Mouse (Mus musculus) lung, embryonic 15.5 days (tissue): ENCODE results near the gene Grid2. TPM values are rescaled to one million over a fixed set of nuclear protein-coding genes. Genes with fewer than 3 reads are reported as not detected.

Source experiments
- ATAC-seq: fragments of 200-750 bp; cut with Nextera tagmentation; 2 replicates; pipeline ENCODE4 v1.8.0; 2017; ENCODE audit warnings: moderate number of reproducible peaks, borderline replicate concordance; ENCODE audit not compliant: low FRiP score, low TSS enrichment; ENCODE audit errors: extremely low read depth
- H3K27ac ChIP-seq: fragments of 300-500 bp; sonication (generic); 2 replicates; pipeline ENCODE4 v1.5.1; 2015; ENCODE audit warnings: moderate library complexity, mild to moderate bottlenecking, inconsistent platforms
- H3K27me3 ChIP-seq: fragments of 300-500 bp; sonication (generic); 2 replicates; pipeline ENCODE4 v1.6.1; 2015; ENCODE audit warnings: inconsistent platforms
- H3K36me3 ChIP-seq: fragments of 300-500 bp; sonication (generic); 2 replicates; pipeline ENCODE4 v1.6.1; 2015; ENCODE audit warnings: inconsistent platforms
- H3K4me1 ChIP-seq: fragments of 300-500 bp; sonication (generic); 2 replicates; pipeline ENCODE4 v1.6.1; 2015; ENCODE audit warnings: inconsistent platforms
- H3K4me2 ChIP-seq: fragments of 300-500 bp; sonication (generic); 2 replicates; pipeline ENCODE4 v1.6.1; 2015; ENCODE audit warnings: inconsistent platforms, mild to moderate bottlenecking, moderate library complexity
- H3K4me3 ChIP-seq: fragments of 300-500 bp; sonication (generic); 2 replicates; pipeline ENCODE4 v1.5.1; 2015; ENCODE audit warnings: mild to moderate bottlenecking, inconsistent platforms
- H3K9ac ChIP-seq: fragments of 300-500 bp; sonication (generic); 2 replicates; pipeline ENCODE4 v1.6.1; 2015; ENCODE audit warnings: inconsistent platforms
- H3K9me3 ChIP-seq: fragments of 300-500 bp; sonication (generic); 2 replicates; pipeline ENCODE4 v1.6.1; 2016; ENCODE audit warnings: inconsistent platforms
- WGBS: fragments of 180-500 bp; shearing (Covaris S2); methylation state at CpG from one replicate; pipeline ENCODE4 v1.1.7; 2015; 5-methylcytosine and 5-hydroxymethylcytosine counted together
- polyA plus RNA-seq: library from polyadenylated mRNA; unstranded; fragments of >200 nt; fragmentation: Nextera tagmentation; extraction: Ambion mirVana; gene quantifications from 2 replicates; pipeline ENCODE4 v1.2.1, GENCODE M21; 2015

Gene Grid2
- polyA plus RNA-seq, 1 experiment from 2014 or later = 1.1 TPM

DNA sequence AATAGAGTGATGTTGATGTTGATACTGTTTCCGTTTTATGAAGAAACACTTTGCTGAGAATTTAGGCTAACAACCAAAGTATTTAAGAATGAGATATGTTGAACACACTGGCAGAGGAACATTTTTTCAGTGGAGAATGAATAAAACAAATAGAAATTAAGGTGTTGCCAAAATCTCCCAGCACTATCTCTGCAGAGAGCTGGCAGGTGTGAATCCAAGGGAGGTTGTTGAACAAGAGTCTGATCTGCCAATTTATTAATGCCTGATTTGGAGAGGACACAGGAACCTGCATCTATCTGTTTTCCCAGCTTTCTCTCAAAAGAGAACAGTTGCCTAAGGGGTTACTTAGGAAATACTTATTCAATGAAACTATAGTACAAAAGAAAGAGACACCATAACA lies 822.2 kb downstream of the Grid2 start:
- Histone ChIP-seq H3K4me2 (no peak overlapping the region), H3K27me3 (no peaks in the 10 kb centered on the region), H3K36me3 (no peaks in the 10 kb centered on the region), H3K4me1 (no peaks in the 10 kb centered on the region), H3K9me3 (no peaks in the 10 kb centered on the region), H3K4me3 (no peak overlapping the region), H3K9ac (no peak overlapping the region), H3K27ac (no peak overlapping the region)
- WGBS = 60% methylated on average over 1 of the region's 1 CpGs
- no peak for ATAC-seq

DNA sequence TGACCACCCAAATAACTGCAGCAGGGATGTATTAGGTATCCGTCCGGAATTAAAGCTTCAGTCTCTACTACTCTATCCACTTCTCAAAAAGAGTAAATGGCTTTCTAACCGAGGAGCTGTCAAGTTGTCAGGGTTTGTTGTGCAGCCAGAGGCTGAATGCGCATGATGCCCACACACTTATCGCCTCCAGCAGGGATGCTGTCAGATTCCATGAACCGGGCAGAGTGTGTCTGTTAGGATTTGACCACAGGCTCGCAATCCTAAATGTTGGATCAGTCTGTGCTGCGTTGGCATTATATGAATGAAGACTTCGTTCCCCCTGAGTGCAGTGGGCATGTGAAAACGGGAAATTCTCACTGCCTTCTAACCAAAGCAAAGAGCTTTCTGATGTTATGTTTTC lies 843.0 kb downstream of the Grid2 start:
- Histone ChIP-seq H3K9ac (no peak overlapping the region), H3K36me3 (no peaks in the 10 kb centered on the region), H3K27ac (no peak overlapping the region), H3K4me2 (no peak overlapping the region), H3K9me3 (no peaks in the 10 kb centered on the region), H3K27me3 (no peaks in the 10 kb centered on the region), H3K4me3 (no peak overlapping the region), H3K4me1 (no peaks in the 10 kb centered on the region)
- ATAC-seq = no peak
- 80% methylated on average over 10 of the region's 10 CpGs for WGBS

DNA sequence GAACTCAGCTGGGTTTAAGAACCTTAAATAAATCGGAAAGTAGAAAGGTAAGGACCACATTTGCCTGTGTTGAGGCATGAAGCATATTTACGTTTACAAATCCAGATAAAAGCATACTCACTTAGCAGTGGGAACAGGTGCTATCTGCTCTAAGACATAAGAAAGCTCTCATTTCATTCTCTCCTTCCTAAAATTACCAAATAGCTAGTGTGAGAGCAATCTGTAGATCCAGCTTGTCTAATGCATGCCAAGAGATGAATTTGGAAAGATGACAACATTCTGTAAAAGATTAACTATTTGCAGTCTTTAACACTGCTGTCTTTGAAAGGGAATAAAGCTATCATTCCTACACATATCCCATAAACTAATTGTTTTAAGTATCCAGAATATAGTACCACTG lies 858.9 kb downstream of the Grid2 start:
- H3K9ac ChIP-seq = no peak overlapping the region
- no peak overlapping the region for H3K4me3 ChIP-seq
- no peaks in the 10 kb centered on the region for H3K36me3 ChIP-seq
- no peaks in the 10 kb centered on the region for H3K27me3 ChIP-seq
- ATAC-seq = no peak
- H3K27ac ChIP-seq = no peak overlapping the region
- H3K9me3 ChIP-seq = no peaks in the 10 kb centered on the region
- 70% methylated on average over 2 of the region's 2 CpGs for WGBS
- no peaks in the 10 kb centered on the region for H3K4me1 ChIP-seq
- H3K4me2 ChIP-seq = no peak overlapping the region

DNA sequence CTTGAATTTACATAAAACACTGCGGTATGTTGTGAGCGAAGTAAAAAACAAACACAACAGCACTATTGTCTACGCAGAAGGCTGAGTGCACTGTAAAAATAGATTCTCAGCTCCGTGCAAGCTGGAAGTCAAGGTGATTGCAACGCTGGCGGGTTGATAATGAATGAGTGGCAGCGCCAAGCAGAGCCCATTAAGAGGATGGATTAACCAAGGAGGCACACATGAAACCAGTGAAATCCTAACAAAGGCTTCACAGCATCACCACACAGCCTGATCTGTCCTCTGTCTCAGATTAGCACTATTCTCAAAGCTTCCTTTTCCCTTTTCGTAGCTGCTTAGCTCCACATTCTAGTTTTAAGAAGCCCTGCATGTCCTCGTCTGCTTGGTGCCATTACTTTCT lies 880.6 kb downstream of the Grid2 start:
- H3K36me3 ChIP-seq = no peaks in the 10 kb centered on the region
- 79% methylated on average over 9 of the region's 9 CpGs for WGBS
- H3K4me2 ChIP-seq = no peak overlapping the region
- H3K27ac ChIP-seq = no peak overlapping the region
- H3K9ac ChIP-seq = no peak overlapping the region
- no peaks in the 10 kb centered on the region for H3K27me3 ChIP-seq
- ATAC-seq = no peak
- no peaks in the 10 kb centered on the region for H3K4me1 ChIP-seq
- no peaks in the 10 kb centered on the region for H3K9me3 ChIP-seq
- no peak overlapping the region for H3K4me3 ChIP-seq

DNA sequence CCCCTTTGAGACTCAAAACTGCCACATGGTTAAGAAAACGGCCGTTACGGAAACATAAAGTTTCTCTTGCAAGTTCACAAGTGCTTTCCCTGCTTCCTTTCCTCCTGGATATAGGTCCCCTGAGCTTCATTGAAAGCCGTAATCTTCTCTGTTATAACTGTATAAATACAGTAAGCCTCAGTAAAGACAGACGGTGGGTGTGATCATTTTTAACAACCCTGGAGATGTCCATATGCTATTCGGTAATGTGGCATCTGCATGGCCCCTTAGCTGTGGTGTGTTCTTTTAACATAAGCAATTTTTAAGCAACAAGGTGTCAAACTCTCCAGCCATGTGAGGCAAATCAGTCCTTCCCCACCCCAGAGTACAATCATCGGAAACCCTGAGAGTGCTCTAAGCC lies 892.9 kb downstream of the Grid2 start:
- no peak for ATAC-seq
- Histone ChIP-seq H3K9ac (no peak overlapping the region), H3K9me3 (no peaks in the 10 kb centered on the region), H3K36me3 (no peaks in the 10 kb centered on the region), H3K4me3 (no peak overlapping the region), H3K27me3 (no peaks in the 10 kb centered on the region), H3K4me2 (no peak overlapping the region), H3K27ac (no peak overlapping the region), H3K4me1 (no peaks in the 10 kb centered on the region)
- 79% methylated on average over 7 of the region's 7 CpGs for WGBS

DNA sequence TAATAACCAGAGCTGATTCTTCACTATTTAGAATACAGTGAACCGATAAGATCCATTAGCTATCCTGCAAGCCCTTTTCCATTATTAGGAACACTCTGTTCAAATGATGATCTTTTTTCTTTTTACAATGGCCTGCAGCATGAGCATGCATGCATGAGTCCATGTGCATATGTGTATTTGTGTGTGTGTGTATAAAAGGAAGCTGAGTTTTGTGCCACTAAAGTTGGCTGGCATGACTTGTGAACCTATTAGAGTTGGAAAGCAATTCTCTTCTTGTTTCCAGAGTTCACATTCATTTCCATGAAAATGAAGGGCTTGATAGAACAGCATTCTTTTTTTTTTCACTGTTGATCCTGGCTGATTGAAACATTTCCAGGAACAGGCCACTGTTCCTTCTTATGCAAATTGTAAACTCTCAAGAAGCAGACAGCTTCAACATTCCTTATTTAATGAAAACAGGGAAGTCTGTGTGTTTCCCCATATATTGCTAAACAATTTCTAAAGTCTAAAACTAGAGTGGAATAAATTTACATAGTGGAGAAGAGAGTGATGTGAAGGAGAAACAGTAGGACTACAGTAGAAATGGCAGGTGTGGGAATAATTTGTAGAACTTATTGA lies 919.4 kb downstream of the Grid2 start:
- Histone ChIP-seq H3K9ac (no peak overlapping the region), H3K4me1 (no peaks in the 10 kb centered on the region), H3K4me2 (no peak overlapping the region), H3K27me3 (no peaks in the 10 kb centered on the region), H3K4me3 (no peak overlapping the region), H3K9me3 (no peaks in the 10 kb centered on the region), H3K36me3 (no peaks in the 10 kb centered on the region), H3K27ac (no peak overlapping the region)
- no peak for ATAC-seq
- WGBS = 95% methylated on average over 1 of the region's 1 CpGs

DNA sequence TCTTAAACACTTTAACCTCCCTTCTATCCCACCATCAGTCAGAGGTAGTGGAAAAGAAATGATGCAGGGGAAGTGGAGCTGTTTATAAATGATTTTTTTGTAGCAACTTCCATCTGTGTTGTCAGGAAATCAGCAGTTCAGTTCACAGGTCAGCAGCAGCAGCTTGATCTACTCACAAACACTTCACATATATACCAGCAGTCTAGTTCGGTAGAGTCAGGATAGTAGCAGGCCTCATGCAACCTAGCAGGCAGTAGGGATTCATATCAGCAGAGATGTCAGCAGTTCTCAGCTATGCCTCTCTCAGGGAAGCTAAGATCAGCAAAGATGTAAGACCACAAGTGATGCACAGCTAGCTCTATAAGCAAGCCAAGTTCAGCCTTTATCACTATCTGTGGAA lies 938.0 kb downstream of the Grid2 start:
- no peak overlapping the region for H3K4me2 ChIP-seq
- no peaks in the 10 kb centered on the region for H3K9me3 ChIP-seq
- ATAC-seq = peak; percentile 55; the same call in 1 of the 2 replicates
- H3K27me3 ChIP-seq = no peaks in the 10 kb centered on the region
- no peak overlapping the region for H3K4me3 ChIP-seq
- no peak overlapping the region for H3K9ac ChIP-seq
- H3K27ac ChIP-seq = no peak overlapping the region
- H3K36me3 ChIP-seq = no peaks in the 10 kb centered on the region
- WGBS = 32% methylated on average over 1 of the region's 1 CpGs
- H3K4me1 ChIP-seq = no peaks in the 10 kb centered on the region

DNA sequence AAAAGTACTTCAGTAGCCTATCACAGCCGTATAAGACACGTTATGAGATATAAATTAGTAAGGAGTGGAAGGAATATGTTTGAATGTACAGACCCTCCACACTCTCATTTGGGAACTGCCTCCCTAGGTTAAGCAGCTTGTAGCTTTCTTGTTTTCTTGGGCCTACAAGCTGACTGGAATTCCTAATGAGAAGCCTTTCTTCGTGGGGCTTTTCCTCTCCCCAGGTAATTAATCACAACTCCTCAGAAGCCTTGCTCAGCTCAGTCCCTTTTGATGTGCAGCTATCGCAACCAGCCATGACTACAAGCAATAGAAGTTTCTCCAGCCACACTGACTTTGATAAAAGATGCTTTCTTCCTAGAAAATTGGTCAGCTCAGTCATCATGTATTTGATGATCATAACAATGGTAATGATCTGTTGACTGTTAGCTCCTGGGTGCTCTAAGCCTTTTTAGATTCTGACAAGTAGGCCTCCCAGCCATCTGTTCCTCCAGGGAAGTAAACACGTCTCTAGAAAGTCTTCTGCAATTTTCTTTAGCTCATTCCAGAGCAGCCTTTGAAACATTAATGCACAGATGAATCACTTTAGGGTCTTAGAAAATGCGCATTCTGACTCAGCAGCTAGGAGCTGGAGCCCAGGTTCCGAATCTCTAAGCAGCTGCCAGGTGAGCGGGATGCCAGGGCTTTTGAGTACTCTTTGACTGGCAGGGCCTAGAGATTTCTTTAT lies 946.9 kb downstream of the Grid2 start:
- no peak overlapping the region for H3K27ac ChIP-seq
- ATAC-seq = no peak
- 30% methylated on average over 8 of the region's 8 CpGs for WGBS
- H3K4me1 ChIP-seq = no peaks in the 10 kb centered on the region
- no peak overlapping the region for H3K4me3 ChIP-seq
- H3K36me3 ChIP-seq = no peaks in the 10 kb centered on the region
- no peaks in the 10 kb centered on the region for H3K27me3 ChIP-seq
- no peak overlapping the region for H3K9ac ChIP-seq
- no peaks in the 10 kb centered on the region for H3K9me3 ChIP-seq
- no peak overlapping the region for H3K4me2 ChIP-seq

DNA sequence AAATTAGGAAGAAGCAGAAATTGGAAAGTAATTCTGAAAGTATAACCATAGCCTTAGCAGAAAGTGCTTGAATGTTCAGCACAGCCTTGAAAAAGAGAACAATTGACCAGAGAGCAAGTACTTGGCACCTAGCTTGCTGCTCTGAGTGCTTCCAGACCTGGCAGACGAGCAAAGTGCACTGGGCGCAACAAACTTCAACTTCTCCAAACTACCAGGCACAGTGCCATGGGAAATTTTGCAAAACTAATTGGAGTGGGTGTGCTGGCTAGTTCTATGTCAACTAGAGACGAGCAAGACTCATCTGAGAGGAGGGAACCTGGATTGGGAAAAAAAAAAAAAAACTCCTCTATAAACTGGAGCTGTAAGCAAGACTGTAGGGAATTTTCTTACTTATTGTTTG lies 980.7 kb downstream of the Grid2 start:
- WGBS = 64% methylated on average over 3 of the region's 3 CpGs
- H3K4me1 ChIP-seq = no peaks in the 10 kb centered on the region

DNA sequence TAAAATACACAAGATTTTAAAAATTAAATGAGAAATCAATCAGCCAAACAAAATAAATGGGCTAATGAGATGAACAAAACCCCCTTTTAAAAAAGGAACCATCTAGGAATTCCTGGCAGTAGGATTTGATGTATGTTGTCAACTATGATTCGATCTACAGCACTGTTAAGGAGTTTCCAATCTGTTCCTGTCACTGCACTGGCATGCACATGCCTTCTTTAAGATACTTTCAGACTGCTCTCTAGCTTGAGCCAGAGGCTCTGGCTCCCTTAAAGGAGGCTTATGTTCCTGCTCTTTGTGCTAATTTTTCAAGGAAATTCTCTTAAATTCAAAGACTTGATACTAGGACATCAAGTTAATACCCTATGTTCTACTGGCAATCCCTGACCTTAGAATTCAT lies 984.9 kb downstream of the Grid2 start:
- H3K4me2 ChIP-seq = no peak overlapping the region
- H3K9ac ChIP-seq = no peak overlapping the region
- H3K36me3 ChIP-seq = no peaks in the 10 kb centered on the region
- no peak for ATAC-seq
- no peak overlapping the region for H3K27ac ChIP-seq
- 51% methylated on average over 1 of the region's 1 CpGs for WGBS
- H3K27me3 ChIP-seq = no peaks in the 10 kb centered on the region
- H3K4me1 ChIP-seq = no peaks in the 10 kb centered on the region
- no peak overlapping the region for H3K4me3 ChIP-seq
- no peaks in the 10 kb centered on the region for H3K9me3 ChIP-seq

More for the DNA sequence above, 980.7 kb downstream of the Grid2 start:
- no peak overlapping the region for H3K4me3 ChIP-seq
- H3K27ac ChIP-seq = no peak overlapping the region
- ATAC-seq = no peak
- no peaks in the 10 kb centered on the region for H3K27me3 ChIP-seq
- no peak overlapping the region for H3K9ac ChIP-seq
- H3K9me3 ChIP-seq = no peaks in the 10 kb centered on the region
- H3K4me2 ChIP-seq = no peak overlapping the region
- H3K36me3 ChIP-seq = no peaks in the 10 kb centered on the region

DNA sequence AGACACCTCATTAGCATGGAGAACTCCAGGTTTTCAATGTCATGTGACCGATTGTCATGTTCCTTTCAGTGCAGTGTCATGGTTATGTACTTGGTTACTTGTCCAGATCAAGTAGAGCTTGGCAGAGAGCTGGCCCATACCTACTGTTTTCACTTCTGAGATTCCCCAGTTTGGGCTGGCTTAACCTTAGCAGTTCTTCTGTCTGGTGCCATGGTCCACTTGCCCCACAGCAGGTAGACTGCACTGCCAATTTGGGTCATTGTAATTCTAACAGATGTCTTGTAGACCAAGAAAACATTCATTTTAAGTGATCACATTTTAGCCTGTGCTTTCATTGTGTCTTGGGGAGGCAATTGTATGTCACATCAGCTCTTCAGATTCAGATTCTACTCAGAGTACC lies 990.3 kb downstream of the Grid2 start:
- Histone ChIP-seq H3K9me3 (no peaks in the 10 kb centered on the region), H3K36me3 (no peaks in the 10 kb centered on the region), H3K9ac (no peak overlapping the region), H3K4me3 (no peak overlapping the region), H3K4me2 (no peak overlapping the region), H3K4me1 (no peaks in the 10 kb centered on the region), H3K27me3 (no peaks in the 10 kb centered on the region), H3K27ac (no peak overlapping the region)
- no peak for ATAC-seq
- 73% methylated on average over 1 of the region's 1 CpGs for WGBS

DNA sequence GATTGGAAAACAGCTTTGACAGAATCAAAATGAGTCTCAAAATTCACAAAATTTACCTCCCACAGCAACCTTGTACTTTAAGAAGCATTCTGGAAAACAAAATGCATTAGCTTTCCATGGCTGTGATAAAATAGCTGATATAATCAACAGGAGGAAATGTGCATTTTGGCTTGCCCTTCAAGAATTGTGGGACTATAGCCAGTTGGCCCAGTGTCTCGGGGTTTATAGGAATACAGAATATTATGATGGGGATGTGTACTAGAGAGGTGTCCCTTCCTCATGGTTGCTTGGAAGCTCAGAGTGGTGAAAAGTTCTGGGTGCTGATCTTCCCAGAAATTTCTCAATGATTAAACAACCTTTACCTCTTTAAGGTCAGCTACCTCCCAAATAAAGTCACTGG lies 995.4 kb downstream of the Grid2 start:
- WGBS = 56% methylated on average over 1 of the region's 1 CpGs
- Histone ChIP-seq H3K9ac (no peak overlapping the region), H3K4me3 (no peak overlapping the region), H3K9me3 (no peaks in the 10 kb centered on the region), H3K36me3 (no peaks in the 10 kb centered on the region), H3K27me3 (no peaks in the 10 kb centered on the region), H3K4me2 (no peak overlapping the region), H3K27ac (no peak overlapping the region), H3K4me1 (no peaks in the 10 kb centered on the region)
- ATAC-seq = no peak
